Mouse (Mus musculus): ENCODE data around the gene S1pr4. TPM values are rescaled to one million over a fixed set of nuclear protein-coding genes. Genes with fewer than 3 reads are reported as not detected.

The S1pr4 gene
- polyA plus RNA-seq, 1 experiment: not detected

- TF ChIP-seq CTCF (IDR thresholded peaks at IDR 0.05; ENCODE audit: insufficient read depth, low read depth, low read length): no peak
- no peak for TF ChIP-seq POLR2A (IDR thresholded peaks at IDR 0.05; ENCODE audit: insufficient read depth, low read depth, low read length)
- Histone ChIP-seq H3K4me1 (ENCODE audit: control insufficient read depth, insufficient read depth, low read length) (no peaks in the 10 kb centered on the region), H3K27ac (ENCODE audit: insufficient read depth, low read depth, low read length) (no peak overlapping the region), H3K4me3 (ENCODE audit: insufficient read depth, low read depth, low read length) (no peak overlapping the region)
- 41% methylated on average over 19 of the region's 19 CpGs for WGBS
These were observed 23.6 kb upstream of the S1pr4 start for GRCm38 (mm10) chr10:81523570-81523969.

- WGBS: 75% methylated on average over 6 of the region's 6 CpGs
- no peak overlapping the region for H3K27ac ChIP-seq (ENCODE audit: insufficient read depth, low read depth, low read length)
- no peak overlapping the region for H3K4me3 ChIP-seq (ENCODE audit: insufficient read depth, low read depth, low read length)
- TF ChIP-seq CTCF (IDR thresholded peaks at IDR 0.05; ENCODE audit: insufficient read depth, low read depth, low read length) (no peak), POLR2A (IDR thresholded peaks at IDR 0.05; ENCODE audit: insufficient read depth, low read depth, low read length) (no peak)
- H3K4me1 ChIP-seq (ENCODE audit: control insufficient read depth, insufficient read depth, low read length): no peaks in the 10 kb centered on the region
These were observed 23.2 kb upstream of the S1pr4 start for GRCm38 (mm10) chr10:81523142-81523541.

DNA sequence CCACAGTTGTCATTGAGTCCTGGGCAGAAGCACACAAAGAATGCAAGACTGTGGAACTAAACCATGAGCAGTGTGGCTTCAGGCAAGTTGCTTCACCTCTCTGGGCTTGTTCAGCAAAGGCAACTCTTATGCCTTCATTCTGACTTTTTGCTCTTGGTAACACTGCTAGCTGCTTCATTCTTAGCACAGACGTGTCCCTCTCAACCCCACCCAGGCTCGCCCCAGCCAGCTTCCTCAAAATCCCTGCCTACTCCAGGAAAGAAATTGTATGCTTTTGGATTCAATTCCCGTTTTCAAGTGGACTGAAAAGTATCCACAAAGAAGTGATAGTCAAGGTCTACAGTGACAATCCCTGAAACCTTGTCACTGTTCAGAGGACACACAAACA lies 20.0 kb upstream of the S1pr4 start:
- TF ChIP-seq CTCF (IDR thresholded peaks at IDR 0.05; ENCODE audit: insufficient read depth, low read depth, low read length): no peak
- TF ChIP-seq POLR2A (IDR thresholded peaks at IDR 0.05; ENCODE audit: insufficient read depth, low read depth, low read length): no peak
- Histone ChIP-seq H3K4me1 (ENCODE audit: control insufficient read depth, insufficient read depth, low read length) (no peaks in the 10 kb centered on the region), H3K4me3 (ENCODE audit: insufficient read depth, low read depth, low read length) (no peak overlapping the region), H3K27ac (ENCODE audit: insufficient read depth, low read depth, low read length) (no peak overlapping the region)
- WGBS: 67% methylated on average over 3 of the region's 3 CpGs

DNA sequence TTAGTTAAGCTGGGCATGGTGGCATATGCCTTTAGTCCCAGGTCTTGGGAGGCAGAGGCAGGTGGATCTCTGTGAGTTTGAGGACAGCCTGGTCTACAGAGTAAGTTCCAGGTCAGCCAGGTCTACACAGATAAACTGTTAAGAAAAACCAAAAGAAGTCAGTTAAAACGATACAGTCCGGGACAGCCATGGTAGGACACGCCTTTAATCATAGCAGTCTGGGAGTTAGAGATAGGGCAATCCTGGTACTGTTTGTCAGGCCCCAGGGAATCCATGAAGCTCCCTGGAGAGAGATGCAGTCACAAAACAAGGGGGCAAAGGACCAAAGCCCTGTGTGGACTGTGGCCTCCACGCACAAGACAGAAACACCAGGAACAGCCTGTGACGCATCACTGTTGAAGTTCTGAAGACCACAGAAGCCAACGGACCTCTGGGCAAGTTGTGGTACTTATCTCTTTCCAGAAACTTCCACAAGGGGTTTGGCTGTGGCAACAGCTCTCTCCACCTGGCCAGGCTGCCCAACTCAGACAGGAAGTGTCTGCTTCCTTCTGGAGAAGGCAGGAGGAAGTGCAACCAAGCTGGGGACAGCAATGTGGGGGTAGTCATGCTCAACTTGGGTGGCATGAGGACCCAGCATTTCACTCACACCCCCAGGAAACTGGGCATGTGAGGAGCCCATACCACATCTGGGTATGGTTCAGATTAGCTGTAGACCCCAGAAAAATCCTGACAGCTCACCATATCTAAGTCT lies 19.5 kb upstream of the S1pr4 start:
- 85% methylated on average over 6 of the region's 6 CpGs for WGBS
- H3K4me1 ChIP-seq (ENCODE audit: control insufficient read depth, insufficient read depth, low read length): no peaks in the 10 kb centered on the region
- no peak overlapping the region for H3K4me3 ChIP-seq (ENCODE audit: insufficient read depth, low read depth, low read length)
- H3K27ac ChIP-seq (ENCODE audit: insufficient read depth, low read depth, low read length): no peak overlapping the region
- TF ChIP-seq POLR2A (IDR thresholded peaks at IDR 0.05; ENCODE audit: insufficient read depth, low read depth, low read length): no peak
- no peak for TF ChIP-seq CTCF (IDR thresholded peaks at IDR 0.05; ENCODE audit: insufficient read depth, low read depth, low read length)

GRCm38 (mm10) chr10:81518546-81518945 lies 18.6 kb upstream of the S1pr4 start:
- WGBS: 17% methylated on average over 4 of the region's 4 CpGs
- Histone ChIP-seq H3K4me1 (ENCODE audit: control insufficient read depth, insufficient read depth, low read length) (no peaks in the 10 kb centered on the region), H3K27ac (ENCODE audit: insufficient read depth, low read depth, low read length) (no peak overlapping the region), H3K4me3 (ENCODE audit: insufficient read depth, low read depth, low read length) (no peak overlapping the region)
- TF ChIP-seq POLR2A (IDR thresholded peaks at IDR 0.05; ENCODE audit: insufficient read depth, low read depth, low read length) (no peak), CTCF (IDR thresholded peaks at IDR 0.05; ENCODE audit: insufficient read depth, low read depth, low read length) (peak; percentile 52)

DNA sequence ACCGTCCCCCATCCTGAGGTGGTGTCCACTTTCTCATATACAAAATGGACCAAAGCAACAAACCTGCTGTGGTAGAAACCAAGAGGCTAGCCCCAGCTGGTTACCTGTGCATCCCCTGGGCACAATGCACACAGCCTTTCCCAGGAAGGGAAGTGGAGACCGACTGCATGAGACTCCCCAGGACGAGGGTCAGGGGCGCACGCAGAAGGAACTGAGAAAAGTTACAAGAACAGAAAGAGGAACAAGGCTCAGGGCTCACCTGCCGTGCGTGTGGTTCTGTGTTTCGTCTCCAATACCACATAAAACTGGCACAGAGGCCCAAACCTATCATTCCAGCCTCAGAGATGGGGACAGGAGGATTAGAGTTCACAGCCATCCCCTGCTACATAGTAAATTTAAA lies 17.3 kb upstream of the S1pr4 start:
- WGBS: 83% methylated on average over 8 of the region's 8 CpGs
- no peak overlapping the region for H3K27ac ChIP-seq (ENCODE audit: insufficient read depth, low read depth, low read length)
- no peak overlapping the region for H3K4me3 ChIP-seq (ENCODE audit: insufficient read depth, low read depth, low read length)
- TF ChIP-seq CTCF (IDR thresholded peaks at IDR 0.05; ENCODE audit: insufficient read depth, low read depth, low read length): no peak
- TF ChIP-seq POLR2A (IDR thresholded peaks at IDR 0.05; ENCODE audit: insufficient read depth, low read depth, low read length): no peak
- H3K4me1 ChIP-seq (ENCODE audit: control insufficient read depth, insufficient read depth, low read length): no peaks in the 10 kb centered on the region

- TF ChIP-seq POLR2A (IDR thresholded peaks at IDR 0.05; ENCODE audit: insufficient read depth, low read depth, low read length): no peak
- TF ChIP-seq CTCF (IDR thresholded peaks at IDR 0.05; ENCODE audit: insufficient read depth, low read depth, low read length): no peak
- WGBS: 88% methylated on average over 5 of the region's 5 CpGs
- Histone ChIP-seq H3K27ac (ENCODE audit: insufficient read depth, low read depth, low read length) (no peak overlapping the region), H3K4me3 (ENCODE audit: insufficient read depth, low read depth, low read length) (no peak overlapping the region), H3K4me1 (ENCODE audit: control insufficient read depth, insufficient read depth, low read length) (no peaks in the 10 kb centered on the region)
These were observed 13.9 kb upstream of the S1pr4 start for GRCm38 (mm10) chr10:81513798-81514197.

- Histone ChIP-seq H3K27ac (ENCODE audit: insufficient read depth, low read depth, low read length) (no peak overlapping the region), H3K4me1 (ENCODE audit: control insufficient read depth, insufficient read depth, low read length) (no peaks in the 10 kb centered on the region), H3K4me3 (ENCODE audit: insufficient read depth, low read depth, low read length) (no peak overlapping the region)
- no peak for TF ChIP-seq CTCF (IDR thresholded peaks at IDR 0.05; ENCODE audit: insufficient read depth, low read depth, low read length)
- no peak for TF ChIP-seq POLR2A (IDR thresholded peaks at IDR 0.05; ENCODE audit: insufficient read depth, low read depth, low read length)
- 76% methylated on average over 14 of the region's 14 CpGs for WGBS
These were observed 10.4 kb upstream of the S1pr4 start for GRCm38 (mm10) chr10:81510246-81510810.

DNA sequence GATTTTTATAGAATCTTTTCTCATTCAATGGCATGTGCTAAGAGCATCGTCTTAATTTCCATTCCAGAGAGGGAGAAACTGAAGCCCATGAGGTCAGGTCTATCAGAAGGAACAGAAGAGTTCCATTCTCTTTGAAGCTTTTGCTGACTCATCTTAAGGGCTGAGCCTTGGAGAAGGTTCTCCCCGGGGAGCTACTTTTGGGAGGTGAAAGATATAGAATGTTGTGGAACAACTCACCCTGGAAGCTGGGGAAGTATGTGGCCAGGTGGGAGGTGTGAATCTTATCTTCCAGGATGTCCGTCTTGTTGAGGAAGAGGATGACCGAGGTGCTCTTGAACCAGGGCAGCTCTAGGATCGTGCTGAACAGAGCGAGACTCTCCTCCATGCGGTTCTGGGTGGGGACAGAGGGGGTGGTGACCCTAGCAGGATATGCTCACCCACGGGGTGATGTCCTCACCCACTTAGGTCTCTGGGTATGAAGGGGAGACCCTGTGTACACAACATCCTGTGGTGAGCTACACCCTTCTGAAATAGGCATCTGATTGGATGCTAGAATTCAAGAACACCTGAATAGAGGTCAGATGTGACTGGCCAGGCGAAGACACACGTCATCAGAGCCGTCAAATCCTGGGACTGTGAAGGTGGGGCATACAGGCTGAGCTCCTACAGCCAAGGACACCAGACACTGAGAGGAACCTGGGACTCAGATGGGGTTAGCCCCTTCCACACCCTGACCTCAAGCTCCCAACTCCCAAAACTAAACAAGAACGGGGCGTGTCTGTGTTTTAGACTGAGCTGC lies 8.0 kb upstream of the S1pr4 start:
- Histone ChIP-seq H3K4me3 (ENCODE audit: insufficient read depth, low read depth, low read length) (no peak overlapping the region), H3K27ac (ENCODE audit: insufficient read depth, low read depth, low read length) (no peak overlapping the region), H3K4me1 (ENCODE audit: control insufficient read depth, insufficient read depth, low read length) (0 out of 2 replicates have a peak, but pooled peaks cover 2% of the 10 kb centered on the region)
- TF ChIP-seq POLR2A (IDR thresholded peaks at IDR 0.05; ENCODE audit: insufficient read depth, low read depth, low read length) (no peak), CTCF (IDR thresholded peaks at IDR 0.05; ENCODE audit: insufficient read depth, low read depth, low read length) (no peak)
- WGBS: 78% methylated on average over 13 of the region's 13 CpGs
